Mouse (Mus musculus): ENCODE results near the gene Ube2e1. TPM values are rescaled to one million over a fixed set of nuclear protein-coding genes. Genes with fewer than 3 reads are reported as not detected.

The Ube2e1 gene
- total and polyA plus RNA-seq, 3 experiments, result 7.8 to 104 (median 80.1) TPM

GRCm38 (mm10) chr14:18242638-18243130 is 89.0 kb downstream of the Ube2e1 start:
- no peak for DNase-seq

DNA sequence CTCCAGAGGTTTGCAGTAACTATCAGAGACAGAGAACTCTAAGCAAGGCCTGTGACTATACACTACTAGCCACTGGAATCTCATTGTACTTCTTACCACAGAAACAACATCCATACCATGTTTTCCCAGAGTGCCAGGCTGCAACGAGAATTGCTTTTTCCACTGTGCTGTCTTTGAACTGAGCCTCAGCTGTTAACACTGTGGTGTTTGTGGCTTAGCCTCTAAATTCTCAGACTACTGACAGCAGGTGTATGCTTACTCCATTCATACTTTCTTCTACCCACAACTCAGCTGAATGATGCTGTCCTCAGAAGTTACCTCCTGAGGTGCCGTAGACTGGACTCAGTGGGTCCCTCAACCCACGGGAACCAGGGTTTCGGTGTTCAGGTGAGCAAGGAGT is 89.9 kb downstream of the Ube2e1 start:
- DNase-seq, result no peak

- DNase-seq, result no peak
These were observed 91.5 kb downstream of the Ube2e1 start for GRCm38 (mm10) chr14:18240132-18240531.

DNA sequence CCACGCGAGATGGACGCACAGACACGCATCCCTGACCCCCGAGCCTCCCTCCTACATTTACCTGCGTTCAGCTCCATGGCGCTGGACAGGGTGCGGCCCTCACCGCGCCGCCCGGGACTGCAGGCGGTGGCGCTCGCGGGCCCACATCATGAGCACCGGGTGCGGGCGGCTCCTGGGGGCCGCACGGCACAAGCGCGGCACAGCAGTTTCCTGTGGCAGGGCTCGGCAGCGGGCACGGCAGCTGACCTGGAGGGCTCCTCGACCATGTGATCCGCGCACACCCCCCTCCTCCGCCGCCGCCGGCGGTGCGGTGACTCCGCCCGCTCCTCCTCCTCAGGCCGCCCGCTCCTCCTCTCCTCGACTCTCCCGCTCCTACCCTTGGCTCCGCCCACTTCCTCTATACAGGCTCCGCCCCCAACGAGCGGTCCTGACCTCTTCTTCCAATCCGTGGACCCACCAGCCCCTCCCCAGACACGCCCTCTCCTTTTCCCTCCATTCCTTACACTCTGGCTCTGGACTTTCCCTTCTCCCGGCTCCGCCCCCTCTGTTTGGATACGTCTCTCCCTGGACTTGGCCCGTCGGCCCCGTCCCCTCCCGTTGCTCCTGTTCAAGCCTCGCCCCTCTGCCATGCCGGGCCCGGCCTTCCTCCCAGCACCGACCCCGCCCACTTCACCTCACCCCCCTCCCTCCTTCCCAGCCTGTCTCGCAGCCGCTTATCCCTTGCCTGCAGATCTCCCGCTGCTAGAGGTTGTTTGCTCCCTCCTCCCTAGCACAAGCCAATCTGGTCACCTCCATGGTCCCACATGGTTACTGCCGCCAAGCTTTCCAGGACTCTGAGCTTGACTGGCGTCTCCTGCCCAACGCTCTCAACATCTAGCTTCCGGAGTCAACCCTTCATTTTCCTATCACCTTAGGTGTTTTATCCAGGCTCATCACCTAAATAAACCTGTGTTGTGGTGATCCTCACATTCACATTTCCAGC is 92.6 kb downstream of the Ube2e1 start, which contains the start of gene Nr1d2:
Gene Nr1d2 (minus strand): TSS at position 378 of the 982 bp plus-strand sequence.
- DNase-seq, result peak; percentile 100

GRCm38 (mm10) chr14:18238131-18238749 is 93.4 kb downstream of the Ube2e1 start:
- DNase-seq, result peak; percentile 99

- DNase-seq, result no peak
These were observed 94.3 kb downstream of the Ube2e1 start for GRCm38 (mm10) chr14:18237381-18237780.

DNA sequence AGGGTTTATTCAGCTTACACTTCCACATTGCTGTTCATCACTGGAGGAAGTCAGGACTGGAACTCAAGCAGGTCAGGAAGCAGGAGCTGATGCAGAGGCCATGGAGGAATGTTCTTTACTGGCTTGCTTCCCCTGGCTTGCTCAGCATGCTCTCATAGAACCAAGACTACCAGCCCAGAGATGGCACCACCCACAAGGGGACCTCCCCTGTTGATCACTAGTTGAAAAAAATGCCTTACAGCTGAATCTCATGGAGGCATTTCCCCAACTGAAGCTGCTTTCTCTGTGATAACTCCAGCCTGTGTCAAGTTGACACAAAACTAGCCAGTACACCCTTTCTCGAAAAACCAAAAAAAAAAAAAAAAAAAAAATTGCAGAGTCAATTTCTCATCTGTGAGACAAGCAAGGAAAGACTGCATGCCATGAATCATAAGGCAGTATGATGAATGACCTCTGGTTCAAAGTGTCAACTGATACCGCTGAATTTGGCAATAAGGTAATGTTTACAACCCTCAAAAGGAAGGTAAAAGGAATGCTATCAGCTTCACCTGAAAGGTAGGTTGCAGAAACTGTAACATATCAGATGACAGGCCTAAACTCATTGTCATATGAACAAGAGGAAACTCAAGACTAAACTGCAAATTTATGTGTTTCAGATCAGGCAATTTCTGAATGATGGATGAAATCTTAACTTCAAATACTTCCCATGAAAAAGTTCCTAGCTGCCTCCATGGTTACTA is 95.0 kb downstream of the Ube2e1 start:
- DNase-seq, result peak; percentile 38

GRCm38 (mm10) chr14:18233981-18234960 is 97.4 kb downstream of the Ube2e1 start:
- no peak for DNase-seq

DNA sequence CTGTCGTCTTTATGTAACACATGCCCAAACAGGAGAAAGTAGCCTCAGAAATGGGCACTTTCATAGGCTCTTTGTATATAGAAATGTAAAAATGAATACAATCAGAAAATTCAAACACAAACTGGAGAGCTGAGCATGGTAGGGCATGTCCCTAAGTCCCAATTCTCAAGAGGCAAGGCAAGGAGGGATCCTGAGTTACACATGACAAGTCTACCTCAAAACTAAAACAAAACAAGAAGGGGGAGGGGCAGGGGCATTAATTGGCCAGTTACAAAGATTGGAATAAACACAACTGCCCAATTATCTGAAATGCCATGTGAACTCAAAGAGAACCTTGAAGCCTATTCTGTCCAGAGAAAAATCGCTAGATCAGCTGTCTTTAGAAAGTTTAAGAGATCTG is 98.6 kb downstream of the Ube2e1 start:
- no peak for DNase-seq

Other genes with a start within 250 kb of the Ube2e1 start
- 10 to 100 TPM; 37.0 to 82.4 TPM for gene Nr1d2, start 92.7 kb downstream of the Ube2e1 start, total RNA-seq (2021)
- 65.7 and 78.2 TPM in 2 replicates for gene Nr1d2, start 92.7 kb downstream of the Ube2e1 start, polyA plus RNA-seq (2012; rRNA removed)
- 10 to 100 TPM; 24.7 to 26.7 TPM for gene Nkiras1, start 60.7 kb downstream of the Ube2e1 start, total RNA-seq (2021)
- 0.79 and 0.90 TPM in 2 replicates for gene Nkiras1, start 60.7 kb downstream of the Ube2e1 start, polyA plus RNA-seq (2012; rRNA removed)
- gene Rpl15, start 60.5 kb downstream of the Ube2e1 start, total RNA-seq (2021), result 100 to 1,000 TPM; 734 to 830 TPM
- gene Rpl15, start 60.5 kb downstream of the Ube2e1 start, polyA plus RNA-seq (2012; rRNA removed), result 76.9 and 101 TPM in 2 replicates